Mouse (Mus musculus) left cerebral cortex, postnatal 4 days (tissue): ENCODE data around the gene Olfr1420. TPM values are rescaled to one million over a fixed set of nuclear protein-coding genes. Genes with fewer than 3 reads are reported as not detected.

Experiments used
- microRNA-seq: library from miRNA; unstranded; fragments of <30 nt; microRNA quantifications from one replicate; pipeline ENCODE4 v1.2.0, GENCODE M21; 2022
- total RNA-seq, 2 experiments: library from RNA; stranded (reverse); gene quantifications; 2 replicates each; pipeline ENCODE4 v1.2.3; 2021

Olfr1420 gene
- total RNA-seq, 2 experiments from 2014 or later = not detected

Small RNA genes lying within 50 kb of the gene (microRNA-seq; reads per million reads assigned to microRNA genes)
- gene Mir6994 = 12.9 reads per million, percentile 29 among the genes with 10 or more reads in this experiment

Other genes starting within 250 kb of the Olfr1420 start
- not detected for gene Ms4a3, start 245.7 kb upstream of the Olfr1420 start, total RNA-seq
- gene Oosp2, start 226.0 kb upstream of the Olfr1420 start, total RNA-seq = not detected
- not detected for gene Oosp1, start 195.4 kb upstream of the Olfr1420 start, total RNA-seq
- not detected for gene Oosp3, start 189.5 kb upstream of the Olfr1420 start, total RNA-seq
- gene Gif, start 139.0 kb upstream of the Olfr1420 start, total RNA-seq = not detected
- gene Mrpl16, start 116.2 kb upstream of the Olfr1420 start, total RNA-seq = 10 to 100 TPM; 37.8 to 39.7 TPM
- 10 to 100 TPM; 20.0 to 22.9 TPM for gene Stx3, start 67.2 kb upstream of the Olfr1420 start, total RNA-seq
- not detected for gene Olfr1417, start 47.3 kb upstream of the Olfr1420 start, total RNA-seq
- gene Olfr1418, start 25.5 kb upstream of the Olfr1420 start, total RNA-seq = not detected
- not detected for gene Olfr1419, start 11.5 kb upstream of the Olfr1420 start, total RNA-seq
- 10 to 100 TPM; 25.8 to 27.1 TPM for gene Patl1, start 25.8 kb downstream of the Olfr1420 start, total RNA-seq
- gene Osbp, start 79.4 kb downstream of the Olfr1420 start, total RNA-seq = 10 to 100 TPM; 52.5 to 54.4 TPM
- not detected for gene Olfr1423, start 154.8 kb downstream of the Olfr1420 start, total RNA-seq
- not detected for gene Olfr1424, start 176.1 kb downstream of the Olfr1420 start, total RNA-seq
- gene Olfr1425, start 191.2 kb downstream of the Olfr1420 start, total RNA-seq = not detected
- not detected for gene Olfr1426, start 205.4 kb downstream of the Olfr1420 start, total RNA-seq
- not detected for gene Olfr1427, start 216.8 kb downstream of the Olfr1420 start, total RNA-seq
- not detected for gene Olfr1428, start 229.3 kb downstream of the Olfr1420 start, total RNA-seq
- gene Olfr76, start 236.6 kb downstream of the Olfr1420 start, total RNA-seq = not detected